Mouse (Mus musculus) spleen, postnatal 14 days (tissue): ENCODE results near the gene Vmn1r29.
"Not testable (repeated sequence)": the region's sequence is repeated elsewhere in the genome, so short reads cannot be mapped to it uniquely, and the experiment has no call there.

Source experiments
- DNase-seq, 2 experiments: peaks; one replicate each; pipeline ENCODE4 v3.0.0; 2021 to 2022; ENCODE audit warnings: low spot score in 2 of 2

Gene Vmn1r29

GRCm38 (mm10) chr6:58301249-58301648 lies at the start of gene Vmn1r29:
TSS of gene Vmn1r29 (plus strand) at chr6:58301549.
- no peak for DNase-seq

GRCm38 (mm10) chr6:58261737-58262136 lies 39.6 kb upstream of the Vmn1r29 start, which contains the start of gene Vmn1r28:
TSS of gene Vmn1r28 (plus strand) at chr6:58262037.
- DNase-seq = no peak

- DNase-seq = not testable (repeated sequence)
Observed at GRCm38 (mm10) chr6:58279661-58280060, 21.7 kb upstream of the Vmn1r29 start.

GRCm38 (mm10) chr6:58292201-58292600 lies 9.1 kb upstream of the Vmn1r29 start:
- DNase-seq = no peak

GRCm38 (mm10) chr6:58298511-58298910 lies 2.8 kb upstream of the Vmn1r29 start:
- DNase-seq = not testable (repeated sequence)

GRCm38 (mm10) chr6:58330686-58331085 lies 29.3 kb downstream of the Vmn1r29 start:
- not testable (repeated sequence) for DNase-seq
